Mouse (Mus musculus): ENCODE results near the gene Gpr137.
"Not testable (repeated sequence)": the region's sequence is repeated elsewhere in the genome, so short reads cannot be mapped to it uniquely, and the experiment has no call there.

The Gpr137 gene

DNA sequence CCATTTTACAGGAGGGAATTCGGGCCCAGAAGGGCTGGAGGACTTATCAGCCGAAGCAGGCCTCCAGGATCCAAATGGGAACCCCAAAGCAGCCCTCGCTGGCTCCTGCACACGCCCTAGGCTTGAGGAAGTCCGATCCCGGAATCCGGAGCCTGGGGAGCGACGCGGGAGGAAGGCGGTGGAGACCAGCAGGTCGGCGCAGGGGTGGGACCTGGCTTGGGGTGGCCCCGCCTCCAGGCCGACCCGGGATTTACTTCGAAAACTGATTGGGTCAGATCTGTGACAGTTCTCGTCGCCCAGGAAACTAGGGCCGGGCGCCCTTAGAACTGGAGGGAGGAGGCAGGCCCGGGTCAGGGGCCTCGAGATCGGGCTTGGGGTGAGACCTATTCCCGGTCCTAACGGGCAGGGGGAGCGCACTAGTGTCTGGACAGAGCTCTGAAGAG, at the start of gene Gpr137:
Gpr137 (minus strand) TSS at position 232 of the 443 bp plus-strand sequence.
- DNase-seq, result peak; percentile 96

DNA sequence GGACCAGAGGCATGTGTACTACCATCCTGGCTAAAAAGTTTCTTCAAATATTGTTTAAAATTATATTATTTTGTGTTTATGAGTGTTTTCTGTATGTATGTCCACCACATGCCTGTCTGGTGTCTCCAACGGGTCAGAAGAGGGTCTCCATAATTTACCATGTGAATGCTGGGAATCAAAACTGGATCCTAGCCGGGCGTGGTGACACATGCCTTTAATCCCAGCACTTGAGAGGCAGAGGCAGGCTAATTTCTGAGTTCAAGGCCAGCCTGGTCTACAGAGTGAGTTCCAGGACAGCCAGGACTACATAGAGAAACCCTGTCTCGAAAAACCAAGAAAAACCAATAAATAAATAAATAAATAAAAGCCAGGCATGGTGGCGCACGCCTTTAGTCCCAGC, 48.9 kb upstream of the Gpr137 start:
- DNase-seq, result not testable (repeated sequence)

DNA sequence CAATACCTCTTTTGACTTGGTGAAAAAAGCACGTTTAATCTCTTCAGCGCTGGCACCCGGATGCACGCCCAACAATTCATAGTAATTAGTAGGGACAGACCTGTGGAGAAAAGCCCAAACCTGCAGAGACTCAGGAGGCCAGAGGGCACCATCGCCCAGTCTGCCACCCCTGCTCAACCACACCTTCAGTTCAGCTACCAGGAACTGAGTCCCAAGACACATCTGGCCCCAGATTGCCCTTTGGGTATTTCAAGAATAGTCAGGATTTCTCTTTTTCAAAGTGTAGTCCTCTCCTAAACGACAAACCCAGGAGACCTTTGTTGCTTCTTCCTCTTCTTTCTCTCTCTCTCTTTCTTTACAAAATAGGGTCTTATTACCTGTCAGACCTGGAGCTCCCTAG, 48.4 kb upstream of the Gpr137 start:
- DNase-seq, result no peak

DNA sequence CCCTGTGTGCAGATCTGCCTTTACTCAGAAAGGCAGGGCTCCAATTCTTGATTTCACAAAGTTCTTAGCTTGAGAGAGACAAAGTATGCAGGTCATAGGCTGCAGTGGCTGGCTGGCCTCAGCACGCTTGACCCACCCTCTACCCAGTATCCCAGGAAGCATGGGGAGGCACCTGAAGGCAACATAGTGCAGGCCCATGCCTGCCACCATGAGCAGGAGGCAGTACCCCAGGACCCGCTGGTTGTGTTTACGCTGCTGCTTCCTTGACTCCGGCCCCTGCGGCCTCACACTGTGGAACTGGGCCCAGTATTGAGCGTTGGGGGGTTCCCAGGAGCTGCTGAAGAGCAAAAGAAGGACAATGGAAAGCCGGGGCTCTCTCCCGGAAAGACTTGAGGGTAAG, 47.0 kb upstream of the Gpr137 start:
- DNase-seq, result no peak

DNA sequence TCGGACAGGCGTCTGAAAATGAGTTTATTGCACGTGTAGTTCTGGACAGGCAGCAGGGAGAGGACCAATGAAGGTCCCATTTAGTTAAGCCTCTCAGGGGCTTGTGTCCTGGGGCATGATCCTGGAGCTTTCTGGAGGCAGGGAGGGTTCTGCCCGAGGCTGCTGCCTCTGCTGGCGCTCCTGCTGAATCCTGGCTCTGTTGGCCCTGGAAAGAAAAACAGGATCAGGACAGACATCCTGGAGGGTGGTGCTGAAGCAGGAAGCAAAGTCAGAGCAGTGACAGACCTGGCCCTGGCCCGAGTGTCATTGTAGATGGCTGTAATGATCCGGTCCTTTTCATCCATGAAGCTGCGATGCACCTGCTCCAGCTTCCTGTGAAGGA, 45.6 kb upstream of the Gpr137 start:
- DNase-seq, result no peak

DNA sequence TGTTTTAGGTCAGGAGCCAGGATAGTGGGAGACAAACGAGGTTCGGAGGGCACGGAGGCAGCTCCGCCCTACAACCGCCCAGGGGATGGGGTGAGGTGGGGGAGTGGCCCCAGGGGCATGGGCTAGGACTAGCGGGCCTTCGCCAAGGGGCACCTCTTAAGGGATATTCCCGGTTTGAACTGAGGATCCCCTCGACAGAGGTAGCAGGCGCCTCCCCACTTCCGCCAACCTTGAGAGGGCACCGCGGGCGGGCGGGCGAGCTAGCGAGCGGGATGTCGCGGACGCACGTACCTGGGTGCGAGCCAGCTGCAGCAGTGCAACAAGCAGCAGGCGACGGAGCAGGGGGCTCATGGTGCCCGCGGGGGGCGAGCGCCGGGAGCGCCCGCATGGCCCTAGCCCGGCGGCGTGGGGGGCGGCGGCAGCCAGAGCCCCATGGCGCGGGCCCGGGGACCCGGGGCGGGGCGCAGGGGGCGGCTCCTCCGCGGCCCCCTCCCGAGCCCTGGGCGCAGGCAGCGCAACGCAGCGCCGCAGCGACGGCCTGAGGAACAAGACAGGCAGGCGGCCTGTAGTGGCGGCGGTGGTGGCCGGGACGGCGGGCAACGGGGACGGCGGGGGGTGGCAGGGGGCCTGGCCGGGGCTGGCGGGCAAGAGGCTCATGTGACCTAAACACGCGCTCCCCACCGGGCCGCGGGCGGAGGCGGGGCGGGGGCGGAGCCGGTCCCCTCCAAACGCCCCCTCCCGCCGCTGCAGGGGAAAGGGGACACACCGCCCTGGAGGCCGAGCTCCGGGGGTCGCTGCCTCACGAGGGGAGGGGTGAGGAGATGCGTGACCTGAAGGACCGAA, 45.0 kb upstream of the Gpr137 start, which contains the start of gene Vegfb:
Vegfb (minus strand) TSS at position 591 of the 843 bp plus-strand sequence.
- DNase-seq, result peak; percentile 82

DNA sequence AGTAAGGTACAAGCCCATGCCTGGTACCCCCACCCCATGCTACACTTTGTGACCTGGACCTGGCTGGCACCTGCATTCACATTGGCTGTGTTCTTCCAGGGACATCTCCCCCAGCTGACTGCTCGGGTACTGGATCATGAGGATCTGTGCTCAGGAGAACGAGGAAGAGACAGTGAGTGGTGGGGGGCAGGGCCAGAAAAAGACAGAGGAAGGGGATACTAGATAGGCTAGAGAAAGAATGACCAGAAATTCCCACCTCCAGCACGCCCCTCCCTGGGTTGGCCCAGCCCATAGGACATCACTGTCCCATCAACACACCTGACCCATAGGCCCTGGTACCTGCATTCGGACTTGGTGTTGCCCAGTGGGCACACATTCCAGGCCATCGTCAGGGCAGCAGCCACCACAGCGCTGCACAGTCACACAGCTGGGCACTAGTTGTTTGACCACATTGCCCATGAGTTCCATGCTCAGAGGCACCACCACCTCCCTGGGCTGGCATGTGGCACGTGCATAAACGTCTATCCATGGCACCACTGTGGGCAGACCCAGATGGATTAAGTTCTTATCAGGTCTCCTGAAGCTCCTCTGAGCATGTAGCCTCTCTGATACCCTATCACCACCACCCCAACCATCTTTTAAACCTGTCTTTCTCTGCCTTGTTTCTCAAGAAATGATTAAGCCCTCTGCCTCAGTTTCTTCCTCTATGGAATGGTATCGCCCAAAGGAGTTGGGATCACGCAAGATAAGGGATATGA, 43.9 kb upstream of the Gpr137 start:
- DNase-seq, result no peak

DNA sequence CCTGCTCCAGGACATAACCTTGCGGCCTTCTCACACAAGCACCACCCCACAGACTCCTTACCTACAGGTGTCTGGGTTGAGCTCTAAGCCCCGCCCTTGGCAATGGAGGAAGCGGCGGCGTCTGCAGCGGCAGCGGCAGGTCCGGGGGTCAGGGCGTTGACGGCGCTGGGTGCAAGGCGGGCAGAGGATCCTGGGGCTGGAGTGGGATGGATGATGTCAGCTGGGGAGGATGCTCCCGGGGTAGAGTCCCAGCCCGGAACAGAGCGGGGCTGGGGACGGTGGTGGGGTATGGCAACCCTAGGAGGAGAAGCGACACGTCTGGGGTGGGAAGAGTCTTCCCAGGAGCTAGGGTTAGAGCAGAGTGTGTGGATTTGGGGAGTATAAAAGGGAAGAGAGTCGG, 43.0 kb upstream of the Gpr137 start:
- no peak for DNase-seq

DNA sequence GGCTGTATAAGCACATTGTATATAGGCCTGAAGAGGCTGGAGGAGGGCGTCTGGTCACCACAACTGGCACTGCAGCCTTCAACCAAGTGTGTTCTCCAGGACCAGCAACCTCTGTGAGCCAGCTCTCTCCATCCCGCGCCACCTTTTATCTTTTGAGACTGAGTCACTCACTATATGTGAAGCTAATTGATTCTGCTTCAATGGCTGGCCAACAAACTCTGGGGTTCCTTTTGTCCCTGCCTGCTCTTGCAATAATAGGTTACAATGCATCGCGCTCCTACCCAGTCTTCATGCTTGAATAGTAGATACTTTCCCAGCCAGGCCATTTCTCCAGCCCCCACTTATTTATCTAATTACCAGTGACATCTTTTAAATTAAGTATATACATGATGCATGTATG, 41.3 kb upstream of the Gpr137 start:
- no peak for DNase-seq

DNA sequence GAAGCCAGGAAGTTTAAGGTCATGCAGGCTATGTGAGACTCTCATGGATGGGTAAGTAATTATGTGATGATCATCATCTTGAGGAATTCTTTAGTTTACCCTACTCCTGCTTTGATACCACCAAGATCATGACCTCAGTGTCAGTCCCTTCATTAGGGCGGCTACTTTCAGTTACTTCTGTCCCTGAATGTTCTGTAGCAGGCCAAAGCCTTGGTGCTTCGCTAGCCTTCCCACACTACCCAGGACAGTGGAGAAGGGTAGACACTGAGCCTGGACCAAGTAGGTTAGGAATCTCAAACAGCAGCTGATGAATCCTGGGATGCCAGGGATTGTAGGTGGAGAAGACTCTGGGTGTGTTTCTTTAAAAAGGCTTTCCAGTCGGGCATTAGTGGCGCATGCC, 39.2 kb upstream of the Gpr137 start:
- DNase-seq, result no peak

DNA sequence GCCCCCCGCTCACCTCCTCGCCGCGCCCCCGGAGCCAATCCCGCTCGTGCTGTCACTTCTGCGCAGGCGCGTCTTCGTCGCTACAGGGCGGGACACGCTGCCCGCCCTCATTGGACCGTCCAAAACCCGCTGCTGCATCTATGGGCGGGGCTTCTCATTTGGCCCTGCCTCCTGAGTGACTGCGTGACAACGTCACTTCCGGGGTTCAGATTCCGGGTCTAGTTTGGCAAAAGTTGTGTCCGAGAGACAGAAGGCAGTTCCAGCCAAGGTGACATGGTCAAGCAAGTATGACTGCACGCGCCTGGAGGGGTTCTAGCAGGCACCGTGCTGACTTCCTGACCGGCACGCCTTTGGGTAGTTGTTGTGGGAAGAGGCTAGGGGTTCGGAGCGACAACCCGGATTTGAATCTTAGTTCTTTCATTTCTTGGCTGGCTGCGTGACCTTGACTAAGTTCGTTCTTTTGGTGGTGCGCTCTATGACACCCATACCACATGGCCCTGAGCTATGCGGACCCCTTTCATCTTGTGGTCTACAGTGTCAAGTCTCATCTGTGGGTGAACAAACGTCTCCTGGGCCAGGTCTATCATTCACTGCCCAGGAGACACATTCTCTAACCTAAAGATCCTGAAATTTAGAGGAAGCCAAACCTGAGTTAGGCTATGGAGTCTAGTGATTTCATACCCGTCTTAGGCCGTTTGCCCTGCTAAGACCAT, 38.3 kb upstream of the Gpr137 start, which contains the start of gene Fkbp2:
Fkbp2 (minus strand) TSS at position 121 of the 713 bp plus-strand sequence.
- peak; percentile 98 for DNase-seq

DNA sequence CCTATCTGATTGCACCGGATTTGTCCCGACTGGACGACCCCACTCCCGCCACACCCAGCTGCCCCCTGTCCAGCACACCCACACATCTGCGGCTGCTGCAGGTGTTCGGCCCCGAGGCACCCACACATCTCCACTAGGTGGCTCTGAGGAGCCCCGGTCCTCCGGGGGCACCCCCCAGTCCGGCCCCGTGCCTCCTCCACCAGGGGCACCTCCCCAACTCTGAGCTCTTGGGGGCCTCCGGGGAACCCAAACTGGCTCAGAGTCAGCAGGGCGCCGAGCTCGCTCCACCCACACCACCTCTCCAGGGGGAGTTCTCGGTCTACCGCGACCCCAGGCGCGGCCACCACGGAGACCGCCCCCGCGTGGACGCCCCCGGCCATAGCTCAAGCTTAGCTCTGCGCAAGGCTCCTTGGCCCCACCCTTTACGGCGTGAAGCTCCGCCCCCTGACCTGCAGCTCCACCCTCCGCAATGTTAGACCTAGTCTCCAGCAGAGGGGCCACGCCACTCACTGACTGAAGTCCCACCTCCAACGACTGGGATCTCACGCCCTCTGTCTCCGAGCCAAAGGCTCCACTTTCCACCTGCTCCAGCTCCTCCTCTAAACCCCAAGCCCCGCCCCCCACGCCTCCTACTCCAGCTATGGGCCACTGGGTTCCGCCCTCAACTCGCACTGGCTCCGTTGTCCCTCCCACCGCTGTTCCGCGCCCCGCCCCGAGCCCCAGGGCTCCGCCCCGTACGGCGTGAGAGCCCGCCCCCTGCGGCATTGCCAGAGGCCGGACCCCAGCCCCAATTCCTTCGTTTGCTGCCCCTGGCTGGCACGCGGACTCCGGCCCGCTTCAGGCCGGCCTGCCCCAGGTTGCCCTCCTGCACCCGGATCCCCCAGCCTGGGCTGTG, 37.5 kb upstream of the Gpr137 start:
- peak; percentile 99 for DNase-seq

DNA sequence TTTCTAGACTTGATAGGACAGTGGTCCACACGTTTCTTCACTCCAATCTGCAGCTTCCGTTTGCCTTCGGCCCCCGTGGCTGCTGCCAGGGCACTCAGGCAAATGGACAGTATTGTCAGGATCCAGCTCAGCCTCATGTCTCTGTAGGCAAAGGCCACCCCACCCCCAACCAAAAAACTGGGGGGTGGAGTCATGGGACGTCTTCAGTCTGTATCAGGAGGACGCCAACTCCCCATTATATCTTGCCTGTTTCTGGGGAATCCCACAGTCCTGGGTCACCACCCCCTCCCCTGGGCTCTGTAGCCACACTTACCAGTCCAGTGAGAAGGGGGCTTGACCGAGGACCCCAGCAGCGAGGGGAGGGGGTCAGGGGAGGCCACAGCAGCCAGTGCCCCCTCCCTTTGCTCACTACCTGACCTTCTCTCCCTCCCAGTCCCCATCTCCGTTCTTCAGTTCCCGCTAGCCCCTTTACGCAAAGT, 36.8 kb upstream of the Gpr137 start:
- DNase-seq, result peak; percentile 52

DNA sequence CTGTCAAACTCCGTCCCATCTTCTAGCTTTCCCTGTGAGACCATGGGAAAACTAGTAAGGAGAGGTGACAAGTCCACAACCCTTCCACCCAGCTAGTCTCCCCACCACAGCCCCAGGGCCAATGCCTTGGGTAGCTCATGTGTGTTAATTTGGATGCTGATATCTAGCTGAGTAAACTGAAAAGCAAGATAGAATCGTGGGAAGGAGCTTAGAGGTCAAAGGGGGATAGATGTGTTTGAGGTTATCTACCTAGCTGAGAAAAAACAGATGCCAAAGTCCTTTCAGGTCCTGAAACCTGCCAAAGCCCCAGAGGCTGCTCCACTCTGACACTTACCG, 36.3 kb upstream of the Gpr137 start:
- no peak for DNase-seq

DNA sequence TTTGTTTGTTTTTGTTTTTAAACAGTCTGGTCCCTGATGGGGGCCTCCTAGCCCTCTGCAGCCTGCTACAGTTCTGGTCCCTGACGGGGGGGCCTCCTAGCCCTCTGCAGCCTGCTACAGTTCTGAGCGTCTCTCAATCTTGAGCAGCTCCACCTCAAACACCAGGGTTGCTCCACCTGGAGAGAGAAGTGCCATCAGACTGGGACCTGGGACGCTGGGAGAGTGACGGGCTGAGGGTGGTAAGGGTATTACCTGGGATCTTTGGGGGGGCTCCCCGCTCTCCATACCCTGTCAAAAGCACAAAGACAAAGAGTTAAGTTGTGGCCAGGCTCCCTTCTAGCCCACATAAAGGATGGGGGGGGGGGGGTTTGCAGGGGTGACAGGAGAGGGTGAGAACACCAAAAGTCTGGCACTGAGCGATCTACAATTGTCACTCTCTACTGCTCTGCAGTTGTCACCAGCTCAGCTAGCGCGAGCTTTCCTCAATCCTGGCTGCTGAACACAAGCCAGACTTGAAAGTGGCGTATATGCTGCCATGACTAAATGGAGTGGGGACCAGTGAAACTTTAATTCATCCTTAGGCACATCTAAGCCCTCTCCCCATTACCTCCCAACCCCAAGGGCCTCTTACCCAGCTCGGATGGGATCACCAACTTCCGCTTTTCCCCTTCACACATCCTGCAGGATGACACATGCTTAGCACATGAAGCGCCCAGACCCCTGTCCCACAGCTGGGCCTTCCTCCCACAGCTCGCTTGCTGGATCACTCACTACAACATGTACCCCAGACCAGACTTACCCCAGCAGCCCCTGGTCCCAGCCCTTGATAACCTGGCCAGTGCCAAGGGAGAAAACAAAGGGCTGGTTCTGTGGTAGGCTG, 35.7 kb upstream of the Gpr137 start:
- no peak for DNase-seq

DNA sequence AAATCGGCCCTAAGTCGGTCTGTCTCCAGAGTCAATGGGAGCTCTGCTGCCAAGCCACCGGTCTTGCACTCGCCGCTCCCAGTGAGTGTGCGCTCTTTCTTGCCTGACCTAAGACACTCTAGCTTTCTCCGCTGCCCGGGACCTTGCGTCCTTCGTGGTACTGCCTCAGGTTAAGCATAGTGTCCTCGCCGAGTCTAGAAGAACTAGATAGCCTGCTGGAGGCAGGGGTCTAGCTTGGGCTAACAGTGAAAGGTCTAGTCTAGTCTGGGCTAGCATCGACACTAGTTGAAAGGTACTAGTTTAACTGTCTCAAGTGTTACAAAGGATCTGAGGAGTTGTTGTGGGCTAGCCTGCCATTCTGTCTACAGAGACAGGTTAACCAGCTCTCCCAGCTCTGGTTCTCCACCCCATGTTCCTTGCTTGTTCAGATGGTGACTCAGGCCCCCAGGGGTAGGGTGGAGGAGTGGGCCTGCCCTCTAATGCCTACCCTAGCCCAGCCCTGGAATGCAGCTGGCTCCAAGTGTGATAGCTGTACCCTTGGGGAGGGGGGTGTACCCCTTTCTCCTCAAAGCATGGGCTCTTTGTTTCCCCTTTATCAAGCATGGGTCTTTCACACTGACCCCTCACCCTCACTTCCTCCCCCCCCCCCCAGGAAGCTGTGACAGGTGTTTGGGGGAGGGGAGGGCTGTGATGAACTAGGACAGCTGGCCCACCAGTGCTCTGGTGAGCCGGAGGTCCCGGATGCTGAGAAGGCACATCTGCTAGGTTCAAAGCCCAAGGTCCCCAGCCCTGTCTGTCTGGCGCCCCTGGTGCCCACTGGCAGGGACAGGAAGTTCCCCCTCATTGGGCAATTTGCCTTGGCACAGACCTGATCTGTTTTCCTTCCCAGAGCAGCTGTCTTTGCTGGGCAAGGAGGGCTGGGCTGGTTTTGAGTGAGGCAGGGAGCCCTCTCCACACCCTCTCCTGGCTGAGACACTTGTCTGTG, 33.5 kb upstream of the Gpr137 start, which contains the start of gene Plcb3:
Plcb3 (minus strand) TSS at position 934 of the 985 bp plus-strand sequence.
- DNase-seq, result peak; percentile 90

DNA sequence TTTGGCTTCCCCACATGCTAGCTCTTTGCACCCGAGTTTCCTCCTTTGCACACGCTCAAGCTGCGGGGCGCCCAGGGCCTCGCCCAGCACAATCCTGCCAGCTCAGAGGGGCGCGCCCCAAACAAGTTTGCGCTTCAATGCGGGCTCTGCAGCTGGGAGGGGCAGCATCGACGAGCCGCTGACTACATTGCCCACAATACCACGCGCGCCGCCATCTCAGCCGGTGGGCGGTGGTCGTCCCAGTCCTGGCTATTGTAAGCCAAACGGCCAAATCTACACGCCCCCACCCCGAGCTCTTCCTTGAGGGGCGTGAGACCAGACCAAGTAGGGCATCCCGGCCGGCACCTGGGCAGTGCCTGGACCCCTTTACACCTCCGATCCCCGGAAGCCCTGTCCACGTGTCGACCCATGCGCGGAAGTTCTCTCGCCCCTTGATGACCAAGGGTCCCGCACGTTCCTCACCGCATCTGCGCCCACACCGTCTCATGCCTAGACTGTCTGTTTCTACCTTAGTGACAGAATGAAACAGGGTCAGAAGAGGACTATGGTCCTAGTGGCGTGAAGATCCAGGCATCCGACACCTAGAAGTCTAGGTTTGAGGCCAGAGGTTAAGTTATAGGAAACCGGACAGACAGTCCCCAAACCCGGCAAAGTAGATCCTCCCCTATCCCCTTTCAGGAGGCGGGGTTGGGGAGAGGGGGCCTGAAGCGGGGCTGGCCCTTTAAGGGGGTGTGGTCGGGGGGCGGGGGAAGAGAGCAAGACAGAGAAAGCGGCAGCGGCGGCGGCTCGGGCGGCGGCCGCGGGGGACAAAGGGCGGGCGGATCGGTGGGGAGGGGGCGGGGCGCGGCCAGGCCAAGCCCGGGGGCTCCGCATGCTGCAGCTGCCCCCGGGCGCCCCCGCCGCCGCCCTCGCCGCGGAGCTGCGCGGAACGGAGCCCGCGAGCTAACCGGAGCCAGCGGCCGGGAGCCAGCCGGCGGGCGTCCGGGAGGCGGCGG, 32.2 kb upstream of the Gpr137 start, which contains the start of gene Ppp1r14b:
Ppp1r14b (plus strand) TSS at position 758 of the 995 bp plus-strand sequence.
- peak; percentile 84 for DNase-seq

DNA sequence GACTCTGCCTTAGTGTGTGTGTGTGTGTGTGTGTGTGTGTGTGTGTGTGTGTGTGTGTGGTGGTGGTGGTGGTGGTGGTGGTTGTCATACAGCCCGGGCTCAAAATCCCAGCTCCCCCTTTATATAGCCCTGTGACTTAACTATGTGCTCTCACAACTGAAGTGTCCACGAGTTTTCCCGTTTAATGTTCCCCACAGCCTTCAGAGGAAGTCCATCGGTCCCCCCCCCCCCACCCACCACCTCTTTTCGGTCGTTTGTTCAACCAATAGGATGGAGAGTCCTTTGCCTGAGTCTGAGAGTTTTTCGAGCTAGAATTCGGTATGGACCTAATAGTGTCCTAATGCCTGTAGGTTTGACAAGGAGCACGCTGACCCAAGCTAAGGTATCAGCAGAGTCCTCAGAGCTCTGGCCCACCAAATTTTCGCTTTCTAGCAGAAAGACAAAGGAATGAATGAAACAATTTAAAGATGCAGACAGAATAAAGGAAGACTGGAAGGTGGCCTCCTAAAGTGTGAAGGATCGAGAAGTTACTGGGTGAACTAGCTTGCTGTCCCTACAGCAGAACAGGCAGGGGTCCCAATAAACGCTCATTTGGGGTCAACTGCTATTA, 31.4 kb upstream of the Gpr137 start:
- DNase-seq, result no peak
